Mouse (Mus musculus): ENCODE data around the gene Myo3b. TPM values are rescaled to one million over a fixed set of nuclear protein-coding genes. Genes with fewer than 3 reads are reported as not detected.

Gene Myo3b
- polyA plus RNA-seq, 1 experiment from 2014 or later: 0.12 TPM

DNA sequence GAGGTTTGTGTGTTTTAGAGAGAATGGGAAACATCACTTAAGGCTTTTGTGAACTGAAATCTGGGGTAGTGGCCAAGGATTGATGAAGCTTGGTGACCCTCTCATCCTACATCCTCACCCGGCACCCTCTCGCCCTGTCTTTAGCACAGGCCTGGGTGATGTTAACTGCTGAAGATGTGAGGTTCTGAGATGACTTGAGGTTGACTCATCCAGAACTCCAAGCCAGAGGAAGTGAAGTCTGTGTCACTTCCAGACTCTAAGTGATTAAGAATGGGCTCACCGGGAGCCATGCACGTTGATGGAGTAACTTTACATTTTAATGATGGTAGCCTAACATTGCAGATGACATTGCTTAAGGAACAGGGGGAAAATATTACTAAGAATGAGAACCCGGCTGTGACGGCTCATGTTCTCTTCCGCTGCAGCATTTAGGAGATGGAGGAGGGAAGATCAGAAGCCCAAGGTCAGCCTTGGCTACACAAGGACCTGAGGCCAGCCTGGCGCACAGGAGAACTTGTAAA lies 143.3 kb downstream of the Myo3b start:
- no peaks in the 10 kb centered on the region; the same call in none of the 2 replicates for H3K27me3 ChIP-seq
- 93% methylated on average over 8 of the region's 8 CpGs for WGBS
- H3K27ac ChIP-seq: no peak overlapping the region
- H3K4me2 ChIP-seq (replicated peaks): no peak overlapping the region
- H3K36me3 ChIP-seq: no peaks in the 10 kb centered on the region
- no peak overlapping the region for H3K9ac ChIP-seq
- H3K4me1 ChIP-seq: peaks cover 11% of the 10 kb centered on the region
- ATAC-seq (ENCODE audit: low FRiP score): no peak
- H3K9me3 ChIP-seq (replicated peaks): no peaks in the 10 kb centered on the region
- no peak overlapping the region for H3K4me3 ChIP-seq

- Histone ChIP-seq H3K9ac (no peak overlapping the region), H3K4me3 (no peak overlapping the region), H3K9me3 (replicated peaks) (no peaks in the 10 kb centered on the region), H3K4me2 (replicated peaks) (no peak overlapping the region), H3K4me1 (no peaks in the 10 kb centered on the region), H3K36me3 (no peaks in the 10 kb centered on the region), H3K27me3 (no peaks in the 10 kb centered on the region; the same call in 1 of the 2 replicates), H3K27ac (no peak overlapping the region)
- WGBS: 78% methylated on average over 6 of the region's 6 CpGs
- ATAC-seq (ENCODE audit: low FRiP score): no peak
Observed at GRCm38 (mm10) chr2:70187040-70187439, 148.1 kb downstream of the Myo3b start.

DNA sequence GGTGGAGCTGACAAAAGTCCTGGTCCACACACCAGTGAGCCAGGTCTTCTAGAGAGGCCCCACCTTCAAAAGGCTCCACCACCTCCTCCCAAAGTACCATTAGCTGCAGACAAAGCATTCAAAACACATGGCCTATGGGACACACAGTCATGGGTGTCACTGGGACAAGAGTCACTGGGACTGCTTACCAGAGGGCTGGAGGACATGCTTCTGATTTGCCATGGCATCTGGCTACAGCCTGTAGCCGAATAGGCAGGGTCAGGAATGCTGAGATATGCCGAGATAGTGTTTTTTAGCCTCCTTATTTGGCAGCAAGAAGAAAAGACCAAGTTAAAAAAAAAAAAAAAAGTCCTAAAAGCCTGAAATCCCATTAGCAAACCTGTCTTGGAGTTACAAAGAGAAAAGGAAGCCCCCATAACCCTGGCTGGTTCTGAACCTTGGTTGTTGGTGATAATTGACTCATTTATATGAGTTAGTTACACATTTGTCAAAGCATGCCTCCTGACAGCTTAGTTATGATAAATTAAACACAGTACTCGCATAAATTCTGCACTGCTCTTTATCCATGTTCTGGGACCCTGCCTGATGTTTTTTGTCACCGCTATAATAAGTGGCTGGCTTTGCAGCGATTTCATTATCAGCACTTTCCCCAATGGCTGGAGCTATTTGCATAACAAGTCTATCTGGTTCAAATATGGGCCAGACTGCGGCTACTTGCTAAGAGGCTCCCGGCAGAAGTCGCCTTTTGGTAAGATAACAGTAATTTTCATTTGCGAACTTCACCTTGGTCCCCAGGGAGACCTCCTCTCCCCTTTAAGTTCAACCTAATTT lies 156.7 kb downstream of the Myo3b start:
- H3K4me3 ChIP-seq: no peak overlapping the region
- peak overlapping the region; percentile 52; the same call in 1 of the 2 replicates for H3K27ac ChIP-seq
- no peaks in the 10 kb centered on the region for H3K9me3 ChIP-seq (replicated peaks)
- H3K9ac ChIP-seq: no peak overlapping the region
- no peaks in the 10 kb centered on the region for H3K36me3 ChIP-seq
- H3K4me1 ChIP-seq: peaks cover 13% of the 10 kb centered on the region; the same call in 1 of the 2 replicates
- peak; percentile 58; the same call in 1 of the 2 replicates for ATAC-seq (ENCODE audit: low FRiP score)
- 63% methylated on average over 9 of the region's 9 CpGs for whole genome bisulfite sequencing
- no peaks in the 10 kb centered on the region for H3K27me3 ChIP-seq
- no peak overlapping the region for H3K4me2 ChIP-seq (replicated peaks)

DNA sequence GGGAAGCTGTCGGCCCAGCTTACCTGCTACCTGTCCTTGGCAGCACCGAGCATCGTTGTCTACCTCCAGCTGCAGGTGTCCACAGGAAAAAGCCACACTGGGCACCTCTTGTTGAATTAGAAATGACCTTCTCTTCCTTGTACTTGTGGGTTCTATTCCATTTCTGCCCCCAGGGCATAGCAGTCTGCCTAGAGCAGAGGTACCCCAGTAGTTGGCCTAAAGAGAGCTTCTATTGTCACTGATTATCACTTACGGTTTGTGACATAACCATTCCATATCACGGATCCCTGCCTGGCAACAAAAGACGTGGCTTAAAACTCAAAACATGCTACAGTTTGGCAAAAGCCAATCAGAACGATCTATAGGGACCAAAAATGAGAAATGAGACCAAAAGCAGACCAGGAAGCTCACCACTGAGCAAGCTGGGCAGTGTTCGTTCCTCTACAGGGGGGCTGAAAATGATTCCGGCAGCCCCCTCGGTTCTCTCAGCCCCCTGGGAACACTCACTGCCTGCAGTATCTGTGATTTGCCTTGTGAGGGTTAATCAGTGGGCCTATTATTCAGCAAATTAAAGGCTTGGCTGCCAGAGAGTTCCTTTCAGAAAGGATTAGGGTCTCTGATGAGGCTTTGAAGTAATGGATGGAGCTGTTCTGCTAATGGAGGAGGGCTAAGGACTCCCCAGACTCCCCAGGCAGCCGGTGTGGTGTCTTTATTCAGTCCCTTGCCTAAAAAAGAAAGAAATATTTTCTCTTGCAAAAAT lies 163.1 kb downstream of the Myo3b start:
- Histone ChIP-seq H3K36me3 (no peaks in the 10 kb centered on the region), H3K9ac (no peak overlapping the region), H3K27ac (peak overlapping the region; percentile 82), H3K4me3 (no peak overlapping the region), H3K4me1 (peaks cover 22% of the 10 kb centered on the region), H3K4me2 (replicated peaks) (peak overlapping the region; percentile 37), H3K27me3 (no peaks in the 10 kb centered on the region), H3K9me3 (replicated peaks) (no peaks in the 10 kb centered on the region)
- peak; percentile 87 for ATAC-seq (ENCODE audit: low FRiP score)
- WGBS: 28% methylated on average over 11 of the region's 11 CpGs

DNA sequence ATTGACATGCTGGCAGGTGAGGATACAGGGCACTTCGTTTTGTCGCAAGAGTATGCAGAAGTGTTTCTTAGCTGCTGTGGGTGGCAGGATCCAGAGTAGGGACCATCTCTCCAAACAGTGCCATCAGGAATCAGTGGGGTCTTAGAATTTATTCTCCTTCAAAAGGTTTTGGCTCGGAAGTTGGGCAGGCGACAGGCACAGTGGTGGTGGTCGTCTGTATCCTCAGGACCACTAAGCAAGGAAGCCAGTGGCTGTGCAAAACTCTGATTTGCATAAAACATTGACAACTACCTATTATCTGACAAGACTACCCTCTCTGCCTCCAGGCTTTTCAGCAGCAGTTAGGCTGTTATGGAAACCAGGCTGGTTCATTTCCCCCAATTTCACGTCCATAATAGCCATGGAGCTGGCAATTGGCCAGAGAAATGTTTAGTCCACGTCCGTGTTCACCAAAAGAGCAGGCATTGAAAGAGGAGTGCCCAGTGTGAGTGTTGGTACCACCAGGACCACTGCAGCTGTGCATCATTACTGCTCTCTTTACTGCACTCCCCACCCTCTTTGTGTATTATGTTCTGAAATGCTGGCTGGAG lies 163.7 kb downstream of the Myo3b start:
- Histone ChIP-seq H3K4me2 (replicated peaks) (peak overlapping the region; percentile 37), H3K27ac (peak overlapping the region; percentile 82), H3K36me3 (no peaks in the 10 kb centered on the region), H3K9ac (no peak overlapping the region), H3K9me3 (replicated peaks) (no peaks in the 10 kb centered on the region), H3K4me1 (peaks cover 20% of the 10 kb centered on the region), H3K4me3 (no peak overlapping the region), H3K27me3 (no peaks in the 10 kb centered on the region)
- WGBS: 24% methylated on average over 8 of the region's 8 CpGs
- peak; percentile 88 for ATAC-seq (ENCODE audit: low FRiP score)

DNA sequence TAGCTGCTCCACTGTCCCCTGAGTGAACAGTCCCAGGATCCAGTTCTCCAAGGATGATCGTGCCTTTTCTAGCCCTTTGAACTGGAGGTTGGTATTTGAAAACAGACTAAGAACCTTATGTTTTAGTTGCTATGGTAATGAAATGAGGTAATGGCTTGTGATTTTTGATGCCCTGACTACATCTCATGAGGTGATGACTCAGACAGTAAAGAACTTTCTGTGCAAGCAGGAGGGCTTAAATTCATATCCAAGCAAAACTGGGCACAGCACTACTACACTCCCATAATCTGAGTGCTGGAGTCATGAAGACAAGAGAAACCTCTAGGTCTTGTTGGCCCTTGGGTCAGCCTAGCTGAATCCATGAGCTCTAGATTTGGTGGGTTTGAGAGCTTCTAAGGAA lies 169.5 kb downstream of the Myo3b start:
- Histone ChIP-seq H3K27me3 (no peaks in the 10 kb centered on the region), H3K4me3 (no peak overlapping the region), H3K9ac (no peak overlapping the region), H3K4me2 (replicated peaks) (no peak overlapping the region), H3K36me3 (no peaks in the 10 kb centered on the region), H3K9me3 (replicated peaks) (0 out of 2 replicates have a peak, but pooled peaks cover 3% of the 10 kb centered on the region), H3K27ac (no peak overlapping the region), H3K4me1 (peaks cover under 1% of the 10 kb centered on the region; the same call in 1 of the 2 replicates)
- no peak for ATAC-seq (ENCODE audit: low FRiP score)
- 100% methylated on average over 1 of the region's 1 CpGs for WGBS

DNA sequence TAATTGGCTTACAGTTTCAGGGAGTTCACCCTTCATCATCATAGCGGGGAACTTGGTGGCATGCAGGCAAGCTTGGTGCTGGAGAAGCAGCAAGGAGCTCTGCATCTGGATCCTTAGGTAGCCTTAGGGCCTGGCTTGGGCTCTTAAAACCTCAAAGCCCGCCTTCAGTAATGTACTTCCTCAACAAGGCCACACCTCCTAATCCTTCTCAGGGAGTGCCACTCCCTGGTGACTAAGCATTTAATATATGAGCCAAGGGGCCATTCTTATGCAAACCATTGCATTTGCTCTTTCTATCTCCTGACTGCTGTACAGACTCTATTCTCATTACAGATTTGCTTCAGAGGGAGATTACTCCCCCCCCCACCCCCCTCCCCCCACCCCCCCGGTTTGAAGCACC lies 170.9 kb downstream of the Myo3b start:
- H3K9ac ChIP-seq: no peak overlapping the region
- no peaks in the 10 kb centered on the region for H3K4me1 ChIP-seq
- H3K9me3 ChIP-seq (replicated peaks): 0 out of 2 replicates have a peak, but pooled peaks cover 3% of the 10 kb centered on the region
- no peak overlapping the region for H3K27ac ChIP-seq
- no peak for ATAC-seq (ENCODE audit: low FRiP score)
- no peak overlapping the region for H3K4me2 ChIP-seq (replicated peaks)
- no peaks in the 10 kb centered on the region for H3K27me3 ChIP-seq
- H3K36me3 ChIP-seq: no peaks in the 10 kb centered on the region
- WGBS: 81% methylated on average over 3 of the region's 3 CpGs
- no peak overlapping the region for H3K4me3 ChIP-seq

DNA sequence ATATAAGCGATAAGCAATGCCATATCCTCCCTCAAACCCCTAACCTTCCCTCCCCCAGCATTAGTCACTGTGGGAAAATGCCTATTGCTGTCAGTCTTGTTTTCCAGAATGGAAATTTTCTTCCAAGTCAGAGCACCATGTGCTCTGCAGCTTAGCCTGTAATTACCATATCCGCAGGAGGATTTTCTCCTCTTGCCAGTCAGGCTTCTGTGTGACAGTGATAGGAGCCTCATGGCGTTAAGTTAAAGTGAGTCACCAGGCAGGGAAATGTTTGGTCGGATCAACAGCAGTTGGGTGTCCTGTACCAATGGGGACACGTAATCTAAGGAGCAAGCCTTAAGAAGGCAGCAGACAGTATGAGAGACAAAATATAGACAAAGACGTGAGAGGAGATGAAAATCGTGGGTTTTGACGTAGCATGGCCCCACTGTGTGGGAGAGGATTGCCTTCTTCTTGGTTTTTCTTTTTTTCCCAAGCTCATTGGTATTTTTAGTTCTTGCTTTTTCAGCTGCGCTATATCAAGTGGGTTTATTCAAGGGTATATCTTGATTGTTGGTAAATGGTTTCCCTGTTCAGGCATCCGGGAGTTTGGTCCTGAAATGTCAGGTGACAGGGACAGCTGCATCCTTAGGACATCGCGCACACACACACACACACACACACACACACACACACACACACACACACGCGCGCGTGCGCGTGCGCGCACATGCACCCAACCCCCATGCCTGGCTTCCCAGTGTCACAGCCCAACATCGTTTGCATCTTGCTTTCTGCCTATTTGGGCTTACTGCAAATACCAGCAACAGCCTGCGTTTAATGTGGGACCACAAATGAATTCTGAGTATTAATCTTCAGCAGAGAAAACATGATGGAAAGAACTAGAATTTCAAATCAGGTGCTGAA lies 171.8 kb downstream of the Myo3b start:
- Histone ChIP-seq H3K4me3 (no peak overlapping the region), H3K27ac (no peak overlapping the region; the same call in 1 of the 2 replicates)

DNA sequence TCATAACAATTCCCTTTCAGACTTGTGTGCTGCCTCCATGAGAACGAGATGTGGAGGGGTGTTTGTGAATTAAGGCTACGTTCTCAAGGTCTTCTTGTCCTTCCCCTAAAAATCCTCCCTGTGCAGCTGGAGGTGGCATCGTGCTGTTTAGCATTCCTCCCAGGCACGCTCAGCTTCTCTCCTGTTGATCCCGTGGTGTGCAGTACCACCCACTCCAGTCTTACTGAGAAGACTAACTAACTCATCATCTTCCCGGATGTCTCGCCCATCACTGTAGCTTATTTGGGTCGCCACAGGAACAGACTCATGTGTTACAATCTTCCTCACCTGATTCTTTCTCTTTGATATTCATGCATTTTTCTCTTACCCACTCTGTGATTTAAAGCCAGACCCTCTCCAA lies 175.5 kb downstream of the Myo3b start:
- Histone ChIP-seq H3K9me3 (replicated peaks) (no peaks in the 10 kb centered on the region), H3K27ac (no peak overlapping the region), H3K4me3 (no peak overlapping the region), H3K4me2 (replicated peaks) (no peak overlapping the region), H3K36me3 (no peaks in the 10 kb centered on the region), H3K4me1 (no peaks in the 10 kb centered on the region), H3K27me3 (no peaks in the 10 kb centered on the region; the same call in 1 of the 2 replicates), H3K9ac (no peak overlapping the region)
- 80% methylated on average over 8 of the region's 8 CpGs for WGBS
- ATAC-seq (ENCODE audit: low FRiP score): no peak

More for the DNA sequence above, 171.8 kb downstream of the Myo3b start:
- no peak for ATAC-seq (ENCODE audit: low FRiP score)
- Histone ChIP-seq H3K9me3 (replicated peaks) (0 out of 2 replicates have a peak, but pooled peaks cover 3% of the 10 kb centered on the region), H3K9ac (no peak overlapping the region), H3K4me2 (replicated peaks) (no peak overlapping the region), H3K27me3 (no peaks in the 10 kb centered on the region), H3K36me3 (no peaks in the 10 kb centered on the region), H3K4me1 (no peaks in the 10 kb centered on the region)
- 88% methylated on average over 21 of the region's 22 CpGs for WGBS

GRCm38 (mm10) chr2:70217800-70218199 lies 178.9 kb downstream of the Myo3b start:
- Histone ChIP-seq H3K36me3 (no peaks in the 10 kb centered on the region), H3K27me3 (peaks cover 8% of the 10 kb centered on the region), H3K27ac (no peak overlapping the region), H3K9ac (no peak overlapping the region), H3K4me2 (replicated peaks) (no peak overlapping the region), H3K4me1 (0 out of 2 replicates have a peak, but pooled peaks cover 3% of the 10 kb centered on the region), H3K4me3 (no peak overlapping the region), H3K9me3 (replicated peaks) (no peaks in the 10 kb centered on the region)
- 91% methylated on average over 3 of the region's 3 CpGs for WGBS
- ATAC-seq (ENCODE audit: low FRiP score): no peak

- peaks cover 8% of the 10 kb centered on the region for H3K27me3 ChIP-seq
- H3K4me3 ChIP-seq: no peak overlapping the region
- no peaks in the 10 kb centered on the region for H3K9me3 ChIP-seq (replicated peaks)
- 0 out of 2 replicates have a peak, but pooled peaks cover 3% of the 10 kb centered on the region for H3K4me1 ChIP-seq
- H3K9ac ChIP-seq: no peak overlapping the region
- 71% methylated on average over 8 of the region's 8 CpGs for WGBS
- H3K27ac ChIP-seq: no peak overlapping the region
- no peak overlapping the region for H3K4me2 ChIP-seq (replicated peaks)
- no peaks in the 10 kb centered on the region for H3K36me3 ChIP-seq
- ATAC-seq (ENCODE audit: low FRiP score): no peak
Observed at GRCm38 (mm10) chr2:70218469-70218868, 179.5 kb downstream of the Myo3b start.

Data from hindbrain, embryonic 12.5 days (tissue).